Mouse (Mus musculus) heart, embryonic 15.5 days (tissue): ENCODE data around the gene Tln2. TPM values are rescaled to one million over a fixed set of nuclear protein-coding genes. Genes with fewer than 3 reads are reported as not detected.

Source experiments
- ATAC-seq: fragments of 200-750 bp; cut with Nextera tagmentation; replicated peaks from 2 replicates; pipeline ENCODE4 v1.8.0; 2017; ENCODE audit warnings: low read depth, moderate TSS enrichment; ENCODE audit not compliant: insufficient number of reproducible peaks, insufficient read depth, low FRiP score
- H3K27ac ChIP-seq: fragments of 300-500 bp; sonication (generic); 2 replicates; pipeline ENCODE4 v1.5.1; 2015; ENCODE audit warnings: mild to moderate bottlenecking, inconsistent platforms
- H3K27me3 ChIP-seq: fragments of 300-500 bp; sonication (generic); 2 replicates; pipeline ENCODE4 v1.6.1; 2015; ENCODE audit warnings: inconsistent platforms
- H3K36me3 ChIP-seq: fragments of 300-500 bp; sonication (generic); 2 replicates; pipeline ENCODE4 v1.6.1; 2015; ENCODE audit warnings: mild to moderate bottlenecking, inconsistent platforms
- H3K4me1 ChIP-seq: fragments of 300-500 bp; sonication (generic); replicated peaks from 2 replicates; pipeline ENCODE4 v1.6.1; 2015; ENCODE audit warnings: inconsistent platforms
- H3K4me2 ChIP-seq: fragments of 300-500 bp; sonication (generic); 2 replicates; pipeline ENCODE4 v1.6.1; 2015; ENCODE audit warnings: inconsistent platforms, mild to moderate bottlenecking, moderate library complexity
- H3K4me3 ChIP-seq: fragments of 300-500 bp; sonication (generic); 2 replicates; pipeline ENCODE4 v1.5.1; 2015; ENCODE audit warnings: mild to moderate bottlenecking, inconsistent platforms
- H3K9ac ChIP-seq: fragments of 300-500 bp; sonication (generic); 2 replicates; pipeline ENCODE4 v1.6.1; 2015; ENCODE audit warnings: mild to moderate bottlenecking, inconsistent platforms
- H3K9me3 ChIP-seq: fragments of 300-500 bp; sonication (generic); replicated peaks from 2 replicates; pipeline ENCODE4 v1.6.1; 2016; ENCODE audit warnings: inconsistent platforms
- WGBS: fragments of 180-500 bp; shearing (Covaris S2); methylation state at CpG from one replicate; pipeline ENCODE4 v1.1.7; 2015; ENCODE audit warnings: mixed read lengths; 5-methylcytosine and 5-hydroxymethylcytosine counted together
- polyA plus RNA-seq: library from polyadenylated mRNA; unstranded; fragments of >200 nt; fragmentation: Nextera tagmentation; extraction: Ambion mirVana; gene quantifications from 2 replicates; pipeline ENCODE4 v1.2.1, GENCODE M21; 2015

Gene Tln2
- polyA plus RNA-seq, 1 experiment from 2014 or later, result 65.7 TPM

DNA sequence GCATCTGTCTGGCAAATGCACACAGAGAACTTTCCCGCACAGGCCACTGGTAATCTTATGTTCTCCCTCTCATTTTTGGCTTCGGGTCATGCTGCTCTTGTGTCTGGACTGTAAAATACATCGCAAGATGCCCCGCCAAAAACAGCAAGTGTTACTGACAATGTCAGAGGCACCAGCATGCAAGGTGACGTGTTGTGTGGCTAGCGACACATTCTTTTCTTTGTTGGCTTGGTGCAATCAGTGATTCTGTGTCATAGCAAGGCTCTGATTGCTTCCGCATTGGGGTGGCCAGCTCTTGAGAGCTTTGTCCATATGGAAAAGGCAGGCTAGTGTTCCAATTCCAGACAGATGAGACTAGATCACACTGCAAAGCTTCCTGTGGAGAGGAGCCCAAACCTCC is 288.8 kb downstream of the Tln2 start:
- Histone ChIP-seq H3K27me3 (no peaks in the 10 kb centered on the region), H3K4me2 (no peak overlapping the region), H3K36me3 (peaks cover 9% of the 10 kb centered on the region; the same call in 1 of the 2 replicates), H3K4me3 (no peak overlapping the region), H3K9ac (no peak overlapping the region), H3K4me1 (peaks cover 55% of the 10 kb centered on the region), H3K27ac (peak overlapping the region; percentile 83), H3K9me3 (no peaks in the 10 kb centered on the region)
- peak; percentile 58 for ATAC-seq
- 25% methylated on average over 7 of the region's 7 CpGs for WGBS

DNA sequence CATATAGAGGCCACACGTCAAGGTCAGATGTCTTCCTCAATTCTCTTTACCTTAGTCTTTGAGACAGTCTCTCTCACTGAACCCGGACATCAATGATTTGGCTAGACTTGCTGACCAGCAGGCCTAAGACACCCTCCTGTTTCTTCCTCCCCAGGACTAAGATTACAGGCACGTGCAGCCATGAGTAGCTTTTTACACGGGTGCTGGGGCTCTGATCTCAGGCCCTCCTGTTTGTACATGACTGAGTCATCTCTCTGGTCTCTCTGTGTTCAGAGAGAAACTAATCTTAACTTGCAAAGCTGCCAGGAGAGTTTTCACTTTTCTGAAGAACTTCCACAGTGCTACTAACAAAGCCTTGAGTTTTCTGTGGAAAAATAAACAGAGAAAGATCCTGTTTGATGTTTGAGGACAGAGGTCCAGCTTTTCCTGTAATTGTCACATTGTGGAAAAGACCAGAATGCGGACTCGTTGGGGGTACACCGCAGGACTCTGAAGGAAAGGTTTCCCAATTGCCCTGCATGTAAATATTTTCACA is 289.4 kb downstream of the Tln2 start:
- no peak overlapping the region for H3K9ac ChIP-seq
- no peak; the same call in 1 of the 2 replicates for ATAC-seq
- H3K4me3 ChIP-seq, result no peak overlapping the region
- no peaks in the 10 kb centered on the region for H3K27me3 ChIP-seq
- no peak overlapping the region for H3K4me2 ChIP-seq
- H3K36me3 ChIP-seq, result peaks cover 8% of the 10 kb centered on the region; the same call in 1 of the 2 replicates
- H3K9me3 ChIP-seq, result no peaks in the 10 kb centered on the region
- WGBS, result 58% methylated on average over 7 of the region's 7 CpGs
- H3K27ac ChIP-seq, result peak overlapping the region; percentile 83
- peaks cover 61% of the 10 kb centered on the region for H3K4me1 ChIP-seq

DNA sequence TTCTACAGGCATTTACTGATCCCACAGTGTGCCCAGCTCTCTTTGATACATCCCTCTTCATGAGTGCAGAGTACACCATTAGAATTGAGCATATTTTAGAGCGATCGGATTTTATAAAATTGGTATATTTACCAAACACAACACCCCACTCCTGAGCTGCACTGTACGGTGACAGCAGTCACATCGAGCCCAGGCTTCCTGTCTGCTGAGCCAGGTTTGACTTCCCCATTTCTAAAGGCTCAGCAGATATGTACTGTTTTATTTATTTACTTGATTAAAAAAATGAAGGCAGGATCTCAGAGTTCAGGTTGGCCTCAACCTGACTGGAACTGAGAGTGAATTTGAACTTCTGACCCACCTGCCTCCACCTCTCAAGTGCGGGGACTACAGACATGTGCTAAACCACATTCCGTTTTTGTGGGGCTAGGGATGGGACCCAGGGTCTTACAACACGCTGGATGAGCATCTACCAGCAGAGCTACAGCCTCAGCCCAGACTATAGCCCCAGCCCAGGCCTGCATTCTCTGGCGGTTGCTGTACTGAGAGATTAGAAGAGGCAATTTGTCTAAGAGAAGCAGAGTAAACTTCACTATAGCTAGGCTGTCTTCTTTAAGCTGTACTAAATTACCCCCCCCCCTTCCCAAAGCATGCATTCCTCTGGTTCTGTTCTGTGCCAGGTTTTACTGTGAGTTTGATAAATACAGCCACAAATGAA is 292.1 kb downstream of the Tln2 start:
- Histone ChIP-seq H3K27ac (no peak overlapping the region; the same call in 1 of the 2 replicates), H3K4me2 (no peak overlapping the region), H3K4me1 (peaks cover 76% of the 10 kb centered on the region), H3K9me3 (no peaks in the 10 kb centered on the region), H3K27me3 (no peaks in the 10 kb centered on the region), H3K4me3 (no peak overlapping the region), H3K36me3 (no peaks in the 10 kb centered on the region; the same call in 1 of the 2 replicates), H3K9ac (no peak overlapping the region)
- 70% methylated on average over 8 of the region's 8 CpGs for WGBS
- no peak for ATAC-seq

DNA sequence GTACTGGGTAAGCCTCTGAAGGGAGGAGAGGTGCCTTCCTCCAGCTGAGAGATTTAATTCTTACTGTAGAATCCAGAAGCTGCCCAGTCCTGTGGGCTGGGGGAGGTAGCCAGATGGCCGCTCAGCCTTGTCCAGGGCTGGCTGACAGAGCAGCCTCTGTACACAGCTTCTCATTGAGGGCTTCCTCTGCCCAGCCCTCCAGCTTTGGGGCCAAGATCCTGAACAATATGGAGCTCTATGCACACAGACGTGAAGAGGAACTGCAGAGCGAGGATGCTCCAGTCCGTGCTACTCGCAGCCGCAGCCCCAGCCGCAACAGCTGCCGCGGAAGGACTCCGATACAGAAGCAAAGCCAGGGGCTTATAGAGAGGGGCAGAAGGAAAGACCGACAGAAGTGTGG is 294.0 kb downstream of the Tln2 start:
- Histone ChIP-seq H3K4me3 (no peak overlapping the region), H3K36me3 (no peaks in the 10 kb centered on the region; the same call in 1 of the 2 replicates), H3K4me2 (no peak overlapping the region), H3K9ac (no peak overlapping the region), H3K9me3 (no peaks in the 10 kb centered on the region), H3K27ac (peak overlapping the region; percentile 10; the same call in 1 of the 2 replicates), H3K4me1 (peaks cover 76% of the 10 kb centered on the region), H3K27me3 (no peaks in the 10 kb centered on the region)
- 78% methylated on average over 11 of the region's 11 CpGs for WGBS
- ATAC-seq, result no peak

DNA sequence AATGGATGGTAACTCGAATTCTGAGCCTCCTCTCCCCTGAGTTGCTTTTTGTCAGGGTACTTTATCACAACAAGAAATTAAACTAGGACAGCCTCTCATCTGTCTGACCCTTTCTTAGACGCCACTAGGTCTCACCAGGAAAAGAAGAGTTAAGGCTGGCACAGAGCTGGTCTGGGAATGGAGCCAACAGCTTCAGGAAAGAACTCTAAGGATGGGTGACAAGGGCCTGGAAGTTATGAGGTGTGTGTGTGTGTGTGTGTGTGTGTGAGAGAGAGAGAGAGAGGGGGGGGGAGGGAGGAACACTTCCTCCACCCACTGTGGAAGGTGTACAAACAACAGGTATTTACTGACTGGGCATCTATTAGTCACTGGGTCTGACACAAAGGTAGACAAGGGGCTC is 294.6 kb downstream of the Tln2 start:
- Histone ChIP-seq H3K4me2 (no peak overlapping the region), H3K4me1 (peaks cover 74% of the 10 kb centered on the region)
- ATAC-seq, result peak; percentile 43; the same call in 1 of the 2 replicates

DNA sequence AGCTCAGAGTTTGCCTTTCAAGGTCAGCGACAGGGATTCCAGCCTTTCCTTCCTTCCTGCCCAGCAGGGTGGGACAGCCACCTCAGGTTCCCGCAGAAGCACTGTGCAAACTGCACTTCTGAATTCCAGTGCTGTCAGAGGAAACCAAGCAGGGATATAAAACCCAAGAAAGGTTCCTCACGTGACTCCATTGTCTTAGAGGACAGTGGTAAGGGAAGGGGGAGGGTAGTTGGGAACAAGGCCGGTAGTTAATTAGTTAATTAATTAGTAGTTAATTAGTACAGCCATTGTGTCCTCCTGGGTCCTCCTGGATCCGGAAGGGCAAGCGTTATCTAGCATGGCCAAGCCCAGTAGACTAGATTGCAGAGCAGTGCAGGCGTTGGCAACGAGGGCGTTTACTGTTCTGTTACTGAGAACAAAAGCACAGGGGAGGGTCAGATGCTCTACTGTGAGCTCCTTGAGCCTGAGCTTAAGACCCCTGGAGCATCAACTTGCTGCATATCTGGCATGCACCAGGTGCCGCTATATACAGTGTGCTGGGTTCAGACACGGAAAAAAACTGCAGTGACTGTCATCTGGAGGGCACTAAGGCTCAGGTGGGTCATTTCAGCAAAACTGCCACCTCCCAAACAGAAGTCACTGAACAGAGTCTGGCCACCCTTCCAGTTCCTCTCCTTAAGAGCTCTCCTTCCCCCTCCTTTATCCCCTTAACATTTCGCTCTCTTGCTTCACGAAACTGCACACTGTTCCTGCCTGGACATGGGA is 298.5 kb downstream of the Tln2 start:
- Histone ChIP-seq H3K4me3 (no peak overlapping the region), H3K4me2 (peak overlapping the region; percentile 29; the same call in 1 of the 2 replicates), H3K9ac (no peak overlapping the region), H3K36me3 (peaks cover 17% of the 10 kb centered on the region), H3K4me1 (peaks cover 46% of the 10 kb centered on the region), H3K27me3 (no peaks in the 10 kb centered on the region), H3K27ac (peak overlapping the region; percentile 70), H3K9me3 (no peaks in the 10 kb centered on the region)
- 39% methylated on average over 13 of the region's 13 CpGs for WGBS
- peak; percentile 52 for ATAC-seq

More for the DNA sequence above, 294.6 kb downstream of the Tln2 start:
- Histone ChIP-seq H3K27me3 (no peaks in the 10 kb centered on the region), H3K9me3 (no peaks in the 10 kb centered on the region), H3K9ac (no peak overlapping the region), H3K27ac (peak overlapping the region; percentile 10; the same call in 1 of the 2 replicates), H3K36me3 (no peaks in the 10 kb centered on the region; the same call in 1 of the 2 replicates), H3K4me3 (no peak overlapping the region)
- 27% methylated on average over 2 of the region's 2 CpGs for WGBS

DNA sequence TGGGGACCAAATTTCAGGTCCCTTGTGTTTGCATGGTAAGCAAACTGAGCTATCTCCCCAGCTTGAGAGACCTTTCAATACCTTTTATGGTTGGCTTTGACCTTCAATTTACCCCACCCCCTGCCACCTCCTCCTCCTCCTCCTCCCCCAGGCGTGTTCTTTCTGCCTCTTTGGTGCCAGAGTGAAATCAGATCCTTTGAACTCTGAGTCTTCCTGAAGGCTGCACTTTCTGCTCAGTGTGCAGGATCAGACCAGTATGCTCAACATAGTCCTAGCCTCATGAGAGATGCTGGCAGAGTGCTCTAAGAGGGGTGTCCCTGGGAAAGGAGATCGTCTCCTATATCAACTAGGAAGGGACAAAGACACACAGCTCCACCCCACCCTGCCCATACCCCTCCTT is 309.4 kb downstream of the Tln2 start:
- WGBS, result 31% methylated on average over 2 of the region's 2 CpGs
- Histone ChIP-seq H3K4me3 (no peak overlapping the region), H3K27me3 (no peaks in the 10 kb centered on the region), H3K9me3 (no peaks in the 10 kb centered on the region), H3K36me3 (peaks cover 11% of the 10 kb centered on the region), H3K9ac (no peak overlapping the region), H3K27ac (peak overlapping the region; percentile 64), H3K4me1 (peaks cover 34% of the 10 kb centered on the region), H3K4me2 (no peak overlapping the region)
- no peak for ATAC-seq

DNA sequence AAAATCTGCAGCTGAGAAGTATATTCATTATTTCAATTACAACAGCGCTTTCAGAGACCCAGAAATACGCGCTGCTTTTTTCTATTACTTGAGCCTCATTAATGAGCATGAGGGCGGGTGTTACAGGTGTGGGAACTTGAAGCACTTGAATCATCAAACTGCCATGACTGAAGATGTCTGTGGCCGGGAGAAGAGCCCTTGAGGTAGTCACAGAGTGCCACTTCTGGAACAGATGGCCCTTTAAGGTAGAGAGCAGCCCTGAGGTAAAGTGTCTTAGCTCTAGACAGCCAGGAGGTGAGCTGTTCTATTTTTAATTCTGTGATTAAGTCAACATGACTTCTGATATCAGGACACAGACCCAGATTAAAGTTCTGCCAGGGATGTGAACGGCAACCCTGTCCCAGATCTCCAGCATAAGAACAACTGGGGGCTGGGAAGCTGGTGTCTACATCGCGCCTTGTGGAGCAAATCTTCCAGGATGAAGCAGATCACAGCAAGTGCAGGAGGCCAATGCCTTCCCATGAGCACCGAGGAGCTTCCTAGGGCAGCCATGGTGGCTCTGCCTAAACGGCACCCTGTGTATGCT is 312.0 kb downstream of the Tln2 start:
- Histone ChIP-seq H3K27me3 (no peaks in the 10 kb centered on the region), H3K4me3 (no peak overlapping the region), H3K4me1 (peaks cover 33% of the 10 kb centered on the region), H3K9me3 (no peaks in the 10 kb centered on the region), H3K27ac (peak overlapping the region; percentile 71), H3K4me2 (no peak overlapping the region), H3K36me3 (peaks cover 3% of the 10 kb centered on the region), H3K9ac (no peak overlapping the region)
- 68% methylated on average over 10 of the region's 10 CpGs for WGBS
- no peak for ATAC-seq

DNA sequence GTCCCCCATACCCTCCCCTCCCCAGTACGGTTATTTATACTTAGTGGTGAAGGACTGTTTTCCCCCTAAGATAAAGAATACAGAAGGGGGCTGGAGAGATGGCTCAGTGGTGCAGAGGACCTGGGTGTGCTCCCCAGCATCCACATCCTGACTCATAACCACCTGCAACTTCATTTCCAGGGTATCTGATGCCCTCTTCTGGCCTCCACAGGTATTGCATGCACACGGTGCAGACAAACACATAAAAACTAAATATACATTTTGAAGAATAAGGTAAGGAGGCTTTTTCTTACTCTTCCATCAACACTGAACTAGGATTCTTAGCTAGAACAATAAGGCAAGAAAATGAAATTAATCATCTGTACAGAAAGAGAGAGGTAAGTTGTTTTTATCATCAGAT is 314.2 kb downstream of the Tln2 start:
- peaks cover 20% of the 10 kb centered on the region for H3K4me1 ChIP-seq
- no peaks in the 10 kb centered on the region for H3K27me3 ChIP-seq
- no peaks in the 10 kb centered on the region for H3K9me3 ChIP-seq
- H3K4me3 ChIP-seq, result no peak overlapping the region
- H3K27ac ChIP-seq, result no peak overlapping the region
- no peak overlapping the region for H3K9ac ChIP-seq
- no peak for ATAC-seq
- no peak overlapping the region for H3K4me2 ChIP-seq
- 94% methylated on average over 2 of the region's 2 CpGs for WGBS
- peaks cover 17% of the 10 kb centered on the region for H3K36me3 ChIP-seq

DNA sequence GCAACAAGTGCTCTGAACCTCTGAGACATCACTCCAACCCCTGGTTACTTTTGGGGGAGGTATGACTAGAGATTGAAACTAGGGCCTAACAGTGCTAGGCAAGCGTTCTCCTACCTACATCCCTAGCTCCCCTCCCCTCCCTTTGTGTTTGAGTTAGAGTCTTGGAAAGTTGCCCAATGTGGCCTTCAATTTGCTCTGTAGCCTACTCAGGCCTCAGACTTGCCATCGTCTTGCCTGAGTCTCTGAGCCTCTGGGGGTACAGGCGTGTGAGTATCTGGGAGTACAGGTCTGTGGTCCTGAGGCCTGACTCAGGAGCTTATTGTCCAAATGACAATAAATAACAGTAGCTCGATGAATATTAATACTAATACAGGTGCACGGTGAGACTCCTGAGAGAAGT is 317.8 kb downstream of the Tln2 start:
- H3K9me3 ChIP-seq, result no peaks in the 10 kb centered on the region
- H3K36me3 ChIP-seq, result peaks cover 26% of the 10 kb centered on the region
- H3K4me1 ChIP-seq, result no peaks in the 10 kb centered on the region
- ATAC-seq, result no peak
- H3K4me2 ChIP-seq, result no peak overlapping the region
- no peaks in the 10 kb centered on the region for H3K27me3 ChIP-seq
- no peak overlapping the region for H3K4me3 ChIP-seq
- H3K27ac ChIP-seq, result no peak overlapping the region
- WGBS, result 77% methylated on average over 5 of the region's 5 CpGs
- H3K9ac ChIP-seq, result no peak overlapping the region

DNA sequence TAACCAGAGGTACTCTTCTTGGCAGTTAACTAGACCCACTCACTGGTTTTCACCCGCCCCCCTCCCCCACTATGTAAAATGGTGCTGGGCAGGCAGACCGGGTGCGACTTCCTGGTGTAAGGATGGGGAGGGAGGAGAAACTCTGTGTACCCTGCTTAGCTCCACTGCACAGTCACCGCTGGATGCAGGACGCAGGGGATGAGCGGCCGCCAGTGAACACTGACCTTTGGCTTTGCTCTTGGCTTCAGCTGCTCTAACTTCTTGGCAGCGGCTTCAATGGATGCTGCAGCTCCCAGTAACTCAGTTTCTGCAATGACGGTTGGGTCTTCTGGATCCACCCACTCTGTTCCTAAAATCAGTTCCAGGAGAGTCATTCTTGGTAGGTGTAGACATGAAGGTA is 319.0 kb downstream of the Tln2 start:
- no peak overlapping the region for H3K27ac ChIP-seq
- ATAC-seq, result no peak
- H3K36me3 ChIP-seq, result peaks cover 26% of the 10 kb centered on the region
- no peaks in the 10 kb centered on the region for H3K9me3 ChIP-seq
- H3K4me1 ChIP-seq, result 0 out of 2 replicates have a peak, but pooled peaks cover 4% of the 10 kb centered on the region
- no peak overlapping the region for H3K4me3 ChIP-seq
- no peak overlapping the region for H3K9ac ChIP-seq
- WGBS, result 78% methylated on average over 9 of the region's 9 CpGs
- H3K27me3 ChIP-seq, result no peaks in the 10 kb centered on the region
- H3K4me2 ChIP-seq, result no peak overlapping the region
